Mouse (Mus musculus): ENCODE measurements around the gene Zfp654. TPM values are rescaled to one million over a fixed set of nuclear protein-coding genes. Genes with fewer than 3 reads are reported as not detected.

Zfp654 gene
- total and polyA plus RNA-seq, 3 experiments = 6.5 to 22.6 (median 7.1) TPM

DNA sequence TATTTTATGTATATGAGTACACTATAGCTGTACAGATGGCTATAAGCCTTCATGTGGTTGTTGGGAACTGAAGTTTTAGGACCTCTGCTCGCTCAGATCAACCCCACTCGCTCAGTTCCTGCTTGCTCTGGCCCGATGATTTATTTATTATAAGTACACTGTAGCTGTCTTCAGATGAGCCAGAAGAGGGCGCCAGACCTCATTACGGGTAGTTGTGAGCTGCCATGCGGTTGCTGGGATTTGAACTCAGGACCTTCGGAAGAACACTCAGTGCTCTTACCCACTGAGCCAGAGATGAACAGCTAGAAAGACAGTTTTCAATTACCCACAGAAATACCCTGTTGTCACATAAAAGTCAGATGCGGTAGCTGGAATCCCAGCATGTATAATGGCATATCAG is 5.5 kb downstream of the Zfp654 start:
- Histone ChIP-seq H3K4me1 (ENCODE audit: control insufficient read depth in 1 of 2, insufficient read depth in 2 of 2) (peaks cover 0 to 13% of the 10 kb centered on the region in 2 experiments; a peak in 2 of 4 replicates), H3K9me3 (replicated peaks; ENCODE audit: low read length) (no peaks in the 10 kb centered on the region), H3K4me3 (replicated peaks in 1 of 3; ENCODE audit: low read depth in 2 of 3, low read length in 2 of 3, poor library complexity in 1 of 3) (no peak overlapping the region), H3K27me3 (replicated peaks) (no peaks in the 10 kb centered on the region), H3K36me3 (replicated peaks in 1 of 2; ENCODE audit: control insufficient read depth in 1 of 2, insufficient read depth in 1 of 2, low read length in 1 of 2) (peaks cover 0 to 4% of the 10 kb centered on the region in 2 experiments), H3K4me2 (ENCODE audit: insufficient read depth, low read depth, poor library complexity, severe bottlenecking) (no peak overlapping the region), H3K9ac (ENCODE audit: insufficient read depth, low read depth) (no peak overlapping the region), H3K27ac (ENCODE audit: insufficient read depth, low read depth) (no peak overlapping the region), H3K79me2 (replicated peaks; ENCODE audit: control insufficient read depth, extremely low read depth, insufficient read depth, poor library complexity, severe bottlenecking) (peaks cover 32% of the 10 kb centered on the region)
- peak; percentile 46 for DNase-seq (ENCODE audit: extremely low read depth)
- in situ Hi-C loops (cut with MboI; ENCODE audit: low pct_ligation_motif_present, low pct_unique_long_range_greater_than_20kb, low sequenced_read_pairs) = no loop called here
- no peak for TF ChIP-seq UBTF (IDR thresholded peaks at IDR 0.05; ENCODE audit: low read depth, low read length)
- TF ChIP-seq ELF1 (IDR thresholded peaks at IDR 0.05; ENCODE audit: low read depth, low read length) = no peak
- TF ChIP-seq MXI1 (IDR thresholded peaks at IDR 0.05; ENCODE audit: low read depth, low read length) = no peak
- TF ChIP-seq SMC3 (IDR thresholded peaks at IDR 0.05; ENCODE audit: low read depth, low read length) = peak; percentile 31
- no peak for TF ChIP-seq HCFC1 (IDR thresholded peaks at IDR 0.05; ENCODE audit: low read depth, low read length)
- TF ChIP-seq CTCF (conservative IDR thresholded peaks at IDR 0.05 in 1 of 2, IDR thresholded peaks at IDR 0.05 in 1 of 2; ENCODE audit: low read depth in 2 of 2, low read length in 2 of 2) = peak; percentile 45 to 52
- TF ChIP-seq NELFE (IDR thresholded peaks at IDR 0.05; ENCODE audit: low read depth, low read length) = no peak
- TF ChIP-seq SIN3A (IDR thresholded peaks at IDR 0.05; ENCODE audit: low read length) = no peak
- no peak for TF ChIP-seq TBP (conservative IDR thresholded peaks at IDR 0.05; ENCODE audit: low read depth, low read length)
- TF ChIP-seq USF1 (IDR thresholded peaks at IDR 0.05; ENCODE audit: low read depth, low read length) = no peak
- no peak for TF ChIP-seq MAZ (IDR thresholded peaks at IDR 0.05; ENCODE audit: low read depth, low read length)
- no peak for TF ChIP-seq JUND (conservative IDR thresholded peaks at IDR 0.05; ENCODE audit: low read depth, low read length)
- TF ChIP-seq USF2 (conservative IDR thresholded peaks at IDR 0.05; ENCODE audit: low read depth, low read length) = no peak
- TF ChIP-seq CHD1 (IDR thresholded peaks at IDR 0.05; ENCODE audit: low read depth, low read length) = no peak
- no peak for TF ChIP-seq POLR2A (IDR thresholded peaks at IDR 0.05; ENCODE audit: low read depth, low read length)
- dilution Hi-C loops (cut with MboI; ENCODE audit: extremely low pct_ligation_motif_present, extremely low pct_unique_long_range_greater_than_20kb, low sequenced_read_pairs) = no loop called here

DNA sequence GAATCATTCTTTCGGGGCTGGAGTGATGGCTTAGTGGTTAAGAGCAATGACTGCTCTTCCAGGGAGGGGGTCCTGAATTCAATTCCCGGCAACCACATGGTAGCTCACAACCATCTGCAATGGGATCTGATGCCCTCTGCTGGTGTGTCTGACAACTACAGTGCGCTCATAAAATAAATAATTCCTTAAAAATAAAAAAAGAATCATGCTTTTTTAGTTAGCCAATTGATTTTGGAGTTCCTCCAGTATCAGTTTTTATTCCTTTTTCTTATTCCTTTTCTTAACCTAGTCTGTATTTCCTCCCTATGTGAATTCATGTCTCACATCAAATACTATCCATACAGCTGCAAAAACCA is 9.1 kb downstream of the Zfp654 start:
- TF ChIP-seq CHD1 (IDR thresholded peaks at IDR 0.05; ENCODE audit: low read depth, low read length) = no peak
- TF ChIP-seq CTCF (conservative IDR thresholded peaks at IDR 0.05 in 1 of 2, IDR thresholded peaks at IDR 0.05 in 1 of 2; ENCODE audit: low read depth in 2 of 2, low read length in 2 of 2) = peak; percentile 9 to 21; a peak in 2 of 4 replicates
- Histone ChIP-seq H3K9me3 (replicated peaks; ENCODE audit: low read length) (no peaks in the 10 kb centered on the region), H3K4me2 (ENCODE audit: insufficient read depth, low read depth, poor library complexity, severe bottlenecking) (no peak overlapping the region), H3K4me1 (ENCODE audit: control insufficient read depth in 1 of 2, insufficient read depth in 2 of 2) (peaks cover 0 to 3% of the 10 kb centered on the region in 2 experiments; a peak in 1 of 4 replicates), H3K79me2 (replicated peaks; ENCODE audit: control insufficient read depth, extremely low read depth, insufficient read depth, poor library complexity, severe bottlenecking) (peaks cover 19% of the 10 kb centered on the region), H3K27me3 (replicated peaks) (no peaks in the 10 kb centered on the region), H3K9ac (ENCODE audit: insufficient read depth, low read depth) (no peak overlapping the region), H3K36me3 (replicated peaks in 1 of 2; ENCODE audit: control insufficient read depth in 1 of 2, insufficient read depth in 1 of 2, low read length in 1 of 2) (peaks cover 0 to 5% of the 10 kb centered on the region in 2 experiments), H3K4me3 (replicated peaks in 1 of 3; ENCODE audit: low read depth in 2 of 3, low read length in 2 of 3, poor library complexity in 1 of 3) (no peak overlapping the region), H3K27ac (ENCODE audit: insufficient read depth, low read depth) (no peak overlapping the region)
- no peak for DNase-seq (ENCODE audit: extremely low read depth)
- in situ Hi-C loops (cut with MboI; ENCODE audit: low pct_ligation_motif_present, low pct_unique_long_range_greater_than_20kb, low sequenced_read_pairs) = no loop called here
- dilution Hi-C loops (cut with MboI; ENCODE audit: extremely low pct_ligation_motif_present, extremely low pct_unique_long_range_greater_than_20kb, low sequenced_read_pairs) = no loop called here
